Mouse (Mus musculus): ENCODE results near the gene Col5a3. TPM values are rescaled to one million over a fixed set of nuclear protein-coding genes. Genes with fewer than 3 reads are reported as not detected.
A peak's percentile ranks its signal among the peaks of the same experiment; 100 is the strongest.

The Col5a3 gene
- total and polyA plus RNA-seq, 2 experiments from 2014 or later = 1.6 to 8.8 TPM

- Histone ChIP-seq H3K36me3 (replicated peaks; ENCODE audit: control insufficient read depth, insufficient read depth, low read length) (no peaks in the 10 kb centered on the region), H3K9me3 (replicated peaks; ENCODE audit: control insufficient read depth, low read length) (peaks cover 9% of the 10 kb centered on the region; the same call in 1 of the 2 replicates), H3K4me1 (ENCODE audit: control insufficient read depth, insufficient read depth) (no peaks in the 10 kb centered on the region), H3K4me2 (ENCODE audit: low read depth, low read length) (no peak overlapping the region), H3K27me3 (ENCODE audit: control insufficient read depth, insufficient read depth, low read length) (no peaks in the 10 kb centered on the region), H3K9ac (replicated peaks; ENCODE audit: low read depth, low read length) (no peak overlapping the region), H3K4me3 (ENCODE audit: low read depth, low read length) (no peak overlapping the region), H3K27ac (ENCODE audit: low read depth) (no peak overlapping the region)
- ATAC-seq (ENCODE audit: insufficient read depth, low read depth) = 0 out of 2 replicates have a peak, but pooled peaks have one; percentile 24
- 62% methylated on average over 13 of the region's 13 CpGs for WGBS
- peak; percentile 73 for TF ChIP-seq CTCF (IDR thresholded peaks at IDR 0.05; ENCODE audit: low read depth)
- no peak for TF ChIP-seq EP300 (IDR thresholded peaks at IDR 0.05; ENCODE audit: low read depth)
- peak; percentile 22 for DNase-seq (ENCODE audit: low spot score)
Observed at GRCm38 (mm10) chr9:20804266-20805158, 10.4 kb downstream of the Col5a3 start.

DNA sequence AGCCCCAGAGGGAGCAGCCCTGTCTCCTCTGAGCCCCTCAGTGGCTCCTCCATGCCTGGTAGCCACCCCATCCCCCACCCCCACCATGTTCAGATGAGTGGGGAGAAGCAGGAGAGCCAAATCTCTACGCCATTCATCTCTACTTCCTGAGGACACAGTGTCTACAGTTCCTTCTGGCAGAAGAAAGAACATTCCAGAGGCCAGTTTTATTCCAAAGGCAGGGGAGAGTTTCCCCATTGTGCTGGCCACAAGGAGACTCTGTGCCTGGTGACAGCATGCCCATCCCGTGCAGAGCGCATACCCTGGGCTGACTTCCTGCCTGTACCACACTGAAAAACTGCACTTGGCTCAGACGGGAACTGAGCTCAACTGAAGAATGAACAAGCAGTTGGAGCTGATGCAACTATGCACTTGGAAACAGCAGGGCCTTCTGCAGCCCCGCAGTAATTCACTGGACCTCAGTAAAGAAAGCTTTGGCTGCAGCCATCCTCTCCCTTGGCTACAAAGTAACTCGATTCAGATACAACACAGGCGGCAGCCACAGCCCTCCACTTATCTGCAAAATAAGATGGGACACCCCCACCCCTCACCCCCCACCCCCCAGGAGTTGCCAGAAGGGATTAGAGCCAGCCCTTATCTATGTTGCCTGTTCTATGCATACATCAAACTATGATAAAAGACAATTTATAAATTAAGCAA lies 20.6 kb downstream of the Col5a3 start:
- peak; percentile 84 for ATAC-seq (ENCODE audit: insufficient read depth, low read depth)
- TF ChIP-seq CTCF (IDR thresholded peaks at IDR 0.05; ENCODE audit: low read depth) = no peak
- no peak for TF ChIP-seq EP300 (IDR thresholded peaks at IDR 0.05; ENCODE audit: low read depth)
- H3K27ac ChIP-seq (ENCODE audit: low read depth) = peak overlapping the region; percentile 67

GRCm38 (mm10) chr9:20790345-20790744 lies 24.5 kb downstream of the Col5a3 start:
- TF ChIP-seq CTCF (IDR thresholded peaks at IDR 0.05; ENCODE audit: low read depth) (no peak), EP300 (IDR thresholded peaks at IDR 0.05; ENCODE audit: low read depth) (no peak)
- no peak overlapping the region for H3K4me3 ChIP-seq (ENCODE audit: low read depth, low read length)
- no peaks in the 10 kb centered on the region for H3K27me3 ChIP-seq (ENCODE audit: control insufficient read depth, insufficient read depth, low read length)
- no peak for DNase-seq (ENCODE audit: low spot score)
- H3K9me3 ChIP-seq (replicated peaks; ENCODE audit: control insufficient read depth, low read length) = no peaks in the 10 kb centered on the region
- 62% methylated on average over 3 of the region's 3 CpGs for WGBS
- no peaks in the 10 kb centered on the region for H3K4me1 ChIP-seq (ENCODE audit: control insufficient read depth, insufficient read depth)
- no peak overlapping the region for H3K4me2 ChIP-seq (ENCODE audit: low read depth, low read length)
- no peaks in the 10 kb centered on the region for H3K36me3 ChIP-seq (replicated peaks; ENCODE audit: control insufficient read depth, insufficient read depth, low read length)
- no peak overlapping the region for H3K27ac ChIP-seq (ENCODE audit: low read depth)
- no peak for ATAC-seq (ENCODE audit: insufficient read depth, low read depth)
- H3K9ac ChIP-seq (replicated peaks; ENCODE audit: low read depth, low read length) = no peak overlapping the region

More for the DNA sequence above, 20.6 kb downstream of the Col5a3 start:
- H3K27me3 ChIP-seq (ENCODE audit: control insufficient read depth, insufficient read depth, low read length) = no peaks in the 10 kb centered on the region
- no peaks in the 10 kb centered on the region for H3K4me1 ChIP-seq (ENCODE audit: control insufficient read depth, insufficient read depth)
- H3K9me3 ChIP-seq (replicated peaks; ENCODE audit: control insufficient read depth, low read length) = no peaks in the 10 kb centered on the region
- peak; percentile 61 for DNase-seq (ENCODE audit: low spot score)
- H3K9ac ChIP-seq (replicated peaks; ENCODE audit: low read depth, low read length) = no peak overlapping the region
- H3K36me3 ChIP-seq (replicated peaks; ENCODE audit: control insufficient read depth, insufficient read depth, low read length) = no peaks in the 10 kb centered on the region
- H3K4me2 ChIP-seq (ENCODE audit: low read depth, low read length) = no peak overlapping the region
- no peak overlapping the region for H3K4me3 ChIP-seq (ENCODE audit: low read depth, low read length)
- WGBS = 13% methylated on average over 7 of the region's 7 CpGs

- DNase-seq (ENCODE audit: low spot score) (no peak), ATAC-seq (ENCODE audit: insufficient read depth, low read depth) (no peak)
- Histone ChIP-seq H3K4me2 (ENCODE audit: low read depth, low read length) (no peak overlapping the region), H3K4me3 (ENCODE audit: low read depth, low read length) (no peak overlapping the region), H3K9me3 (replicated peaks; ENCODE audit: control insufficient read depth, low read length) (no peaks in the 10 kb centered on the region), H3K36me3 (replicated peaks; ENCODE audit: control insufficient read depth, insufficient read depth, low read length) (no peaks in the 10 kb centered on the region), H3K9ac (replicated peaks; ENCODE audit: low read depth, low read length) (no peak overlapping the region), H3K4me1 (ENCODE audit: control insufficient read depth, insufficient read depth) (no peaks in the 10 kb centered on the region), H3K27ac (ENCODE audit: low read depth) (no peak overlapping the region), H3K27me3 (ENCODE audit: control insufficient read depth, insufficient read depth, low read length) (no peaks in the 10 kb centered on the region)
- 73% methylated on average over 3 of the region's 4 CpGs for WGBS
- no peak for TF ChIP-seq CTCF (IDR thresholded peaks at IDR 0.05; ENCODE audit: low read depth)
- TF ChIP-seq EP300 (IDR thresholded peaks at IDR 0.05; ENCODE audit: low read depth) = no peak
Observed at GRCm38 (mm10) chr9:20789651-20790050, 25.2 kb downstream of the Col5a3 start.

GRCm38 (mm10) chr9:20787992-20788391 lies 26.9 kb downstream of the Col5a3 start:
- H3K4me3 ChIP-seq (ENCODE audit: low read depth, low read length) = no peak overlapping the region
- ATAC-seq (ENCODE audit: insufficient read depth, low read depth) (no peak), DNase-seq (ENCODE audit: low spot score) (no peak)
- whole genome bisulfite sequencing = 68% methylated on average over 8 of the region's 8 CpGs
- no peaks in the 10 kb centered on the region for H3K27me3 ChIP-seq (ENCODE audit: control insufficient read depth, insufficient read depth, low read length)
- no peak overlapping the region for H3K27ac ChIP-seq (ENCODE audit: low read depth)
- H3K36me3 ChIP-seq (replicated peaks; ENCODE audit: control insufficient read depth, insufficient read depth, low read length) = no peaks in the 10 kb centered on the region
- TF ChIP-seq CTCF (IDR thresholded peaks at IDR 0.05; ENCODE audit: low read depth) (no peak), EP300 (IDR thresholded peaks at IDR 0.05; ENCODE audit: low read depth) (no peak)
- H3K4me1 ChIP-seq (ENCODE audit: control insufficient read depth, insufficient read depth) = no peaks in the 10 kb centered on the region
- no peaks in the 10 kb centered on the region for H3K9me3 ChIP-seq (replicated peaks; ENCODE audit: control insufficient read depth, low read length)
- no peak overlapping the region for H3K4me2 ChIP-seq (ENCODE audit: low read depth, low read length)
- H3K9ac ChIP-seq (replicated peaks; ENCODE audit: low read depth, low read length) = no peak overlapping the region
